Mouse (Mus musculus): Measurements from ENCODE around the gene Gper1. TPM values are rescaled to one million over a fixed set of nuclear protein-coding genes. Genes with fewer than 3 reads are reported as not detected.
A peak's percentile ranks its signal among the peaks of the same experiment; 100 is the strongest.
"Not testable (repeated sequence)": the region's sequence is repeated elsewhere in the genome, so short reads cannot be mapped to it uniquely, and the experiment has no call there.

Gper1 gene
- polyA plus RNA-seq, 1 experiment from 2014 or later: 0.90 TPM

GRCm38 (mm10) chr5:139382760-139383159, 40.2 kb upstream of the Gper1 start:
- peak overlapping the region; percentile 96 for H3K27ac ChIP-seq (replicated peaks)
- 6% methylated on average over 8 of the region's 8 CpGs for WGBS
- peaks cover 88% of the 10 kb centered on the region for H3K4me1 ChIP-seq
- H3K27me3 ChIP-seq (replicated peaks): no peaks in the 10 kb centered on the region
- peak overlapping the region; percentile 78 for H3K4me2 ChIP-seq
- H3K9me3 ChIP-seq: no peaks in the 10 kb centered on the region
- H3K36me3 ChIP-seq: no peaks in the 10 kb centered on the region; the same call in 1 of the 2 replicates
- peak; percentile 3; the same call in 1 of the 2 replicates for ATAC-seq (ENCODE audit: extremely low read depth, insufficient number of reproducible peaks, low FRiP score, low TSS enrichment)
- H3K4me3 ChIP-seq: peak overlapping the region; percentile 73
- peak overlapping the region; percentile 88 for H3K9ac ChIP-seq

GRCm38 (mm10) chr5:139383234-139383633, 39.7 kb upstream of the Gper1 start:
- Histone ChIP-seq H3K9ac (peak overlapping the region; percentile 88), H3K36me3 (no peaks in the 10 kb centered on the region; the same call in 1 of the 2 replicates), H3K27me3 (replicated peaks) (no peaks in the 10 kb centered on the region), H3K27ac (replicated peaks) (peak overlapping the region; percentile 96), H3K9me3 (no peaks in the 10 kb centered on the region), H3K4me3 (peak overlapping the region; percentile 73), H3K4me2 (peak overlapping the region; percentile 78), H3K4me1 (peaks cover 88% of the 10 kb centered on the region)
- WGBS: 64% methylated on average over 9 of the region's 9 CpGs
- ATAC-seq (ENCODE audit: extremely low read depth, insufficient number of reproducible peaks, low FRiP score, low TSS enrichment): no peak

GRCm38 (mm10) chr5:139384531-139384930, 38.4 kb upstream of the Gper1 start:
- H3K9me3 ChIP-seq: no peaks in the 10 kb centered on the region
- no peaks in the 10 kb centered on the region; the same call in 1 of the 2 replicates for H3K36me3 ChIP-seq
- peak overlapping the region; percentile 96 for H3K27ac ChIP-seq (replicated peaks)
- ATAC-seq (ENCODE audit: extremely low read depth, insufficient number of reproducible peaks, low FRiP score, low TSS enrichment): no peak
- peak overlapping the region; percentile 78 for H3K4me2 ChIP-seq
- H3K9ac ChIP-seq: peak overlapping the region; percentile 38
- 19% methylated on average over 10 of the region's 10 CpGs for WGBS
- peaks cover 88% of the 10 kb centered on the region for H3K4me1 ChIP-seq
- H3K27me3 ChIP-seq (replicated peaks): no peaks in the 10 kb centered on the region
- no peak overlapping the region; the same call in 1 of the 2 replicates for H3K4me3 ChIP-seq

- 93% methylated on average over 5 of the region's 5 CpGs for WGBS
- Histone ChIP-seq H3K27me3 (replicated peaks) (no peaks in the 10 kb centered on the region), H3K9me3 (no peaks in the 10 kb centered on the region), H3K4me2 (peak overlapping the region; percentile 24), H3K9ac (peak overlapping the region; percentile 57; the same call in 1 of the 2 replicates), H3K36me3 (no peaks in the 10 kb centered on the region; the same call in 1 of the 2 replicates), H3K4me3 (no peak overlapping the region), H3K27ac (replicated peaks) (no peak overlapping the region), H3K4me1 (peaks cover 91% of the 10 kb centered on the region)
- no peak for ATAC-seq (ENCODE audit: extremely low read depth, insufficient number of reproducible peaks, low FRiP score, low TSS enrichment)
These were observed 36.9 kb upstream of the Gper1 start for GRCm38 (mm10) chr5:139386047-139386446.

GRCm38 (mm10) chr5:139387329-139388194, 35.4 kb upstream of the Gper1 start:
- WGBS: 71% methylated on average over 10 of the region's 10 CpGs
- H3K9ac ChIP-seq: peak overlapping the region; percentile 64
- H3K27ac ChIP-seq (replicated peaks): peak overlapping the region; percentile 81
- peak overlapping the region; percentile 53 for H3K4me2 ChIP-seq
- no peaks in the 10 kb centered on the region for H3K27me3 ChIP-seq (replicated peaks)
- peaks cover 86% of the 10 kb centered on the region for H3K4me1 ChIP-seq
- no peak for ATAC-seq (ENCODE audit: extremely low read depth, insufficient number of reproducible peaks, low FRiP score, low TSS enrichment)
- peaks cover 4% of the 10 kb centered on the region for H3K36me3 ChIP-seq
- H3K9me3 ChIP-seq: no peaks in the 10 kb centered on the region
- no peak overlapping the region for H3K4me3 ChIP-seq

- Histone ChIP-seq H3K4me2 (peak overlapping the region; percentile 53), H3K36me3 (peaks cover 10% of the 10 kb centered on the region), H3K4me1 (peaks cover 80% of the 10 kb centered on the region), H3K9ac (peak overlapping the region; percentile 64), H3K27ac (replicated peaks) (peak overlapping the region; percentile 81), H3K9me3 (no peaks in the 10 kb centered on the region), H3K4me3 (no peak overlapping the region), H3K27me3 (replicated peaks) (no peaks in the 10 kb centered on the region)
- ATAC-seq (ENCODE audit: extremely low read depth, insufficient number of reproducible peaks, low FRiP score, low TSS enrichment): no peak
- WGBS: 64% methylated on average over 4 of the region's 4 CpGs
These were observed 34.8 kb upstream of the Gper1 start for GRCm38 (mm10) chr5:139388195-139388570.

- Histone ChIP-seq H3K36me3 (peaks cover 18% of the 10 kb centered on the region), H3K27ac (replicated peaks) (peak overlapping the region; percentile 81), H3K4me3 (no peak overlapping the region), H3K9me3 (no peaks in the 10 kb centered on the region), H3K4me1 (peaks cover 72% of the 10 kb centered on the region), H3K27me3 (replicated peaks) (no peaks in the 10 kb centered on the region), H3K9ac (peak overlapping the region; percentile 64), H3K4me2 (peak overlapping the region; percentile 53)
- WGBS: 69% methylated on average over 17 of the region's 17 CpGs
- no peak for ATAC-seq (ENCODE audit: extremely low read depth, insufficient number of reproducible peaks, low FRiP score, low TSS enrichment)
These were observed 34.0 kb upstream of the Gper1 start for GRCm38 (mm10) chr5:139388694-139389675.

GRCm38 (mm10) chr5:139389676-139390061, 33.3 kb upstream of the Gper1 start:
- WGBS: 24% methylated on average over 6 of the region's 6 CpGs
- peak overlapping the region; percentile 24 for H3K4me3 ChIP-seq
- H3K4me1 ChIP-seq: peaks cover 71% of the 10 kb centered on the region

GRCm38 (mm10) chr5:139390324-139391119, 32.4 kb upstream of the Gper1 start:
- Histone ChIP-seq H3K4me3 (peak overlapping the region; percentile 24), H3K4me1 (peaks cover 63% of the 10 kb centered on the region), H3K36me3 (peaks cover 23% of the 10 kb centered on the region), H3K27ac (replicated peaks) (peak overlapping the region; percentile 81), H3K4me2 (peak overlapping the region; percentile 53), H3K9ac (peak overlapping the region; percentile 60)
- ATAC-seq (ENCODE audit: extremely low read depth, insufficient number of reproducible peaks, low FRiP score, low TSS enrichment); H3K9me3 ChIP-seq; H3K27me3 ChIP-seq (replicated peaks): not testable (repeated sequence)
- WGBS: 55% methylated on average over 5 of the region's 5 CpGs

More at GRCm38 (mm10) chr5:139389676-139390061, 33.3 kb upstream of the Gper1 start:
- no peaks in the 10 kb centered on the region for H3K27me3 ChIP-seq (replicated peaks)
- peak; percentile 70 for ATAC-seq (ENCODE audit: extremely low read depth, insufficient number of reproducible peaks, low FRiP score, low TSS enrichment)
- H3K9ac ChIP-seq: peak overlapping the region; percentile 60
- H3K4me2 ChIP-seq: peak overlapping the region; percentile 53
- no peaks in the 10 kb centered on the region for H3K9me3 ChIP-seq
- H3K36me3 ChIP-seq: peaks cover 23% of the 10 kb centered on the region
- H3K27ac ChIP-seq (replicated peaks): peak overlapping the region; percentile 81

GRCm38 (mm10) chr5:139391309-139391990, 31.5 kb upstream of the Gper1 start:
- 71% methylated on average over 11 of the region's 11 CpGs for WGBS
- Histone ChIP-seq H3K27me3 (replicated peaks) (no peaks in the 10 kb centered on the region), H3K4me3 (peak overlapping the region; percentile 24), H3K9me3 (no peaks in the 10 kb centered on the region), H3K27ac (replicated peaks) (peak overlapping the region; percentile 31; the same call in 1 of the 2 replicates), H3K4me2 (peak overlapping the region; percentile 51), H3K36me3 (peaks cover 23% of the 10 kb centered on the region), H3K4me1 (peaks cover 53% of the 10 kb centered on the region), H3K9ac (peak overlapping the region; percentile 50)
- no peak for ATAC-seq (ENCODE audit: extremely low read depth, insufficient number of reproducible peaks, low FRiP score, low TSS enrichment)
